In the genomic region with DNA sequence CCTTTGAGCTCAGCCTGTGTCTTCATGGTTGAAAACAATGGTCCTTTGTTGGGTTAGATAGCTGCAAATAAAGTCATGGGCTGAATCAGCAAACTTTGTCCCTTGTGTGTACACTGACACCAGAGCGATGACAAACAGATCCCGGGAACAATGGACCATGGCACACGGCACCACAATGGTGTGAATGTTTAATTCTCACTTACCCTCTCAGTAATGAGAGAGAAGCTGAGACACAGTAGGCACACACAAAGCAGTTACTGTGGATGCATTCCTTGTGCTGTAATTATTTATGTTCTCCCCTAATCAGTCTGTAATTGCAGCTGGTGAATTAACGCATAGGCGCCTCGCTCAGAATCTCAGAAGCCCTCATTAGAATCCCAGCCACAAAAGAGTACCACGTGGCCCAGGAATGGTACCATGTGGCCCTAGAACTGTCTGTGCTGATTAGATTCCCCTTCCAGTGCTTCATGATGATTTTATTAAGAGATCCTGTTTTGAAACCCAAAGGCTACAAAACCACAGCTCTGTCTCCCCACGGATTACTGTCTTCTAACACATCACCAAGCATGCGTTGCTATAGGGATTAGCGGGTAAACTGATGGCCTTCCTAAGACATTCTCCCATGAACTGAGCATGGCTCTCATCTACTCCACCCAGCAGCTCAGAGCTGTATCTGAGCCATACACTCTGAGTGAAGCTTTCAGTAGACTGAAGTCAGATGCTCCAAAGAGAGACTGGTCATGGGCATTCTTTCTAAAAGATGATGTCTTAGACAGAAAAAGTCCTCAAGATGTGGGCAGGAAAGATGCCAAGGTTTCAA, we compare ENCODE assay signal across 11 mouse cellular contexts.
DNase-seq lines count a peak whose midpoint lies in the region; ATAC-seq and TF ChIP-seq lines count a peak whose summit lies in the region.
"Had no signal": no experiment of that assay in that cellular context is flagged by ENCODE, and none has a peak within 500 bp of the region (broad histone marks: within the 10 kb centered on the region; RNA-seq: fewer than 3 reads in every experiment).

No protein-coding gene starts in this region.

- TF ChIP-seq POLR2A in cortical plate, adult 2 months (IDR thresholded peaks at IDR 0.05; ENCODE audit: extremely low read depth, insufficient read depth, low read length): no peak

- 12% methylated on average over 10 of the region's 10 CpGs for WGBS in forebrain, embryonic 14.5 days

- peak overlapping the region; percentile 92 for H3K27ac ChIP-seq in cortical plate, adult 2 months (ENCODE audit: insufficient read depth, low read length)
- peak overlapping the region; percentile 41; the same call in 1 of the 2 replicates for H3K27ac ChIP-seq in forebrain, embryonic 14.5 days (ENCODE audit: low read depth, low read length)
- H3K27ac ChIP-seq: left cerebral cortex, adult 2 months had no signal

- ATAC-seq in forebrain, embryonic 14.5 days: peak; percentile 97
- ATAC-seq in activated CD4-positive, CD25-positive, alpha-beta regulatory T cell, adult 4 months: no peak

- TF ChIP-seq CTCF in cortical plate, adult 2 months (IDR thresholded peaks at IDR 0.05; ENCODE audit: extremely low read depth, insufficient read depth, low read length): no peak

- peak; percentile 3 to 31 for DNase-seq in left cerebral cortex, postnatal 25 days (ENCODE audit: low spot score in 2 of 2)
- DNase-seq in left cerebral cortex, postnatal 10 days (ENCODE audit: extremely low spot score in 1 of 2, low spot score in 2 of 2): no peak
- peak; percentile 94 for DNase-seq in forebrain, embryonic 14.5 days (ENCODE audit: low spot score)
- peak; percentile 18 to 23 for DNase-seq in layer of hippocampus, postnatal 36 days
- DNase-seq in B cell, adult 2 months: no peak
- DNase-seq: cerebellum, adult 8-10 months; lung, adult 18-20 months had no signal

- H3K36me3 ChIP-seq in forebrain, embryonic 14.5 days (ENCODE audit: control insufficient read depth, insufficient read depth, low read length): no peaks in the 10 kb centered on the region

- no peak overlapping the region for H3K9ac ChIP-seq in forebrain, embryonic 14.5 days (ENCODE audit: low read length)

- intact Hi-C loops in left cerebral cortex, postnatal 25 days (cut with DNase I): no loop called here
- intact Hi-C loops in left cerebral cortex, postnatal 10 days (cut with DNase I): no loop called here

- H3K4me2 ChIP-seq in forebrain, embryonic 14.5 days (ENCODE audit: low read length): no peak overlapping the region
- H3K4me2 ChIP-seq: heart, embryonic 11.5 days had no signal

- H3K27me3 ChIP-seq in forebrain, embryonic 14.5 days (replicated peaks; ENCODE audit: control insufficient read depth, insufficient read depth, low read length): 0 out of 2 replicates have a peak, but pooled peaks cover 5% of the 10 kb centered on the region

- H3K4me3 ChIP-seq in cortical plate, adult 2 months (ENCODE audit: insufficient read depth, low read length): no peak overlapping the region
- H3K4me3 ChIP-seq in forebrain, embryonic 14.5 days (ENCODE audit: low read depth, low read length): no peak overlapping the region
- H3K4me3 ChIP-seq: left cerebral cortex, adult 2 months had no signal

- no peaks in the 10 kb centered on the region; the same call in 1 of the 2 replicates for H3K4me1 ChIP-seq in cortical plate, adult 2 months (ENCODE audit: control insufficient read depth, insufficient read depth, low read length)
- H3K4me1 ChIP-seq in forebrain, embryonic 14.5 days (ENCODE audit: control insufficient read depth, insufficient read depth, low read length): peaks cover 11% of the 10 kb centered on the region; the same call in 1 of the 2 replicates

- H3K9me3 ChIP-seq in forebrain, embryonic 14.5 days (replicated peaks; ENCODE audit: control insufficient read depth, low read length): no peaks in the 10 kb centered on the region

Comparison
In these comparisons a context has a peak if more than half of its experiments do, and no peak if none do; other contexts are left out.
1. DNase-seq: peak in left cerebral cortex, postnatal 25 days (2 of 2), forebrain, embryonic 14.5 days (single experiment) and layer of hippocampus, postnatal 36 days (2 of 2); none in left cerebral cortex, postnatal 10 days (0 of 2) and B cell, adult 2 months (0 of 2).